Mouse (Mus musculus) cortical plate, adult 2 months (tissue): ENCODE results near the gene Cstf2t.

ENCODE experiments used
- CTCF ChIP-seq: fragments of 200-500 bp; IDR thresholded peaks from 2 replicates; pipeline ENCODE4 v1.5.1; 2011; ENCODE audit warnings: mild to moderate bottlenecking, control low read depth, low read length; ENCODE audit not compliant: insufficient read depth; ENCODE audit errors: extremely low read depth
- POLR2A ChIP-seq: fragments of 200-500 bp; IDR thresholded peaks from 2 replicates; pipeline ENCODE4 v1.6.1; 2011; ENCODE audit warnings: mild to moderate bottlenecking, low read length, control low read depth; ENCODE audit not compliant: insufficient read depth; ENCODE audit errors: extremely low read depth

- TF ChIP-seq CTCF (no peak), POLR2A (no peak)
These were observed 411 bp upstream of the Cstf2t start for GRCm38 (mm10) chr19:31082226-31082625.
